Mouse (Mus musculus): ENCODE data around the gene Chic2. TPM values are rescaled to one million over a fixed set of nuclear protein-coding genes. Genes with fewer than 3 reads are reported as not detected.
A peak's percentile ranks its signal among the peaks of the same experiment; 100 is the strongest.

Chic2 gene
- total and polyA plus RNA-seq, 3 experiments: 33.4 to 100 (median 41.1) TPM

DNA sequence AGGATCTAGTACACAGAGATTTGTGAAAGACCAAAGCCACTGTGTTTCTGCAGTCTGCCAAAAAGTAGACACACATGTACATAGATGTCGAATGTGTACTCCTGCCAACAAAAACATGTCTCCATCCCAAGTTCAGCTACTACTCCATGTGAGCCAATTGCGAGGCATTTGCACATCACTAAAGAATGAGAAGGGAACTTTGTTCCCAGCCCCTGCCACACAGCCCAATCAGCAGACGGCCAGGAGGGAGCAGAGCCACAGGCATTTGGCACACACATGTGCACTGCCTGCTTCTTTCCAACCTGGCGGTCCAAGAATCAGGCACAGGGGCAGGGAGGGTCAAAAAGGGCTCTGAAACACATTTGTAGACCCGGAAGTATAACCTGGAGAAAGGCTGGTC is 81.8 kb downstream of the Chic2 start:
- Histone ChIP-seq H3K4me3 (ENCODE audit: control insufficient read depth in 1 of 2, insufficient read depth in 1 of 2, low read depth in 2 of 2, low read length in 2 of 2) (no peak overlapping the region), H3K9me3 (replicated peaks; ENCODE audit: insufficient read depth, low read length) (no peaks in the 10 kb centered on the region), H3K36me3 (ENCODE audit: control insufficient read depth in 1 of 2, insufficient read depth in 2 of 2, low read length in 2 of 2) (peaks cover 0 to 8% of the 10 kb centered on the region in 2 experiments; a peak in 2 of 4 replicates), H3K27ac (ENCODE audit: control insufficient read depth, low read depth, low read length) (no peak overlapping the region), H3K9ac (ENCODE audit: control insufficient read depth, low read depth, low read length, poor library complexity, severe bottlenecking) (no peak overlapping the region), H3K27me3 (ENCODE audit: control insufficient read depth in 1 of 2, insufficient read depth in 2 of 2, low read length in 2 of 2) (peaks cover 3 to 5% of the 10 kb centered on the region in 2 experiments), H3K79me2 (ENCODE audit: control insufficient read depth, insufficient read depth, low read length, poor library complexity) (no peaks in the 10 kb centered on the region), H3K4me1 (ENCODE audit: control insufficient read depth in 1 of 2, insufficient read depth in 2 of 2, low read length in 2 of 2) (peaks cover 7 to 19% of the 10 kb centered on the region in 2 experiments)
- no peak for DNase-seq (ENCODE audit: low read depth, low spot score)
- TF ChIP-seq ZMIZ1 (IDR thresholded peaks at IDR 0.05; ENCODE audit: low read depth, low read length) (no peak), SMC3 (IDR thresholded peaks at IDR 0.05; ENCODE audit: low read depth, low read length) (no peak), TCF12 (IDR thresholded peaks at IDR 0.05; ENCODE audit: low read depth, low read length) (no peak)

DNA sequence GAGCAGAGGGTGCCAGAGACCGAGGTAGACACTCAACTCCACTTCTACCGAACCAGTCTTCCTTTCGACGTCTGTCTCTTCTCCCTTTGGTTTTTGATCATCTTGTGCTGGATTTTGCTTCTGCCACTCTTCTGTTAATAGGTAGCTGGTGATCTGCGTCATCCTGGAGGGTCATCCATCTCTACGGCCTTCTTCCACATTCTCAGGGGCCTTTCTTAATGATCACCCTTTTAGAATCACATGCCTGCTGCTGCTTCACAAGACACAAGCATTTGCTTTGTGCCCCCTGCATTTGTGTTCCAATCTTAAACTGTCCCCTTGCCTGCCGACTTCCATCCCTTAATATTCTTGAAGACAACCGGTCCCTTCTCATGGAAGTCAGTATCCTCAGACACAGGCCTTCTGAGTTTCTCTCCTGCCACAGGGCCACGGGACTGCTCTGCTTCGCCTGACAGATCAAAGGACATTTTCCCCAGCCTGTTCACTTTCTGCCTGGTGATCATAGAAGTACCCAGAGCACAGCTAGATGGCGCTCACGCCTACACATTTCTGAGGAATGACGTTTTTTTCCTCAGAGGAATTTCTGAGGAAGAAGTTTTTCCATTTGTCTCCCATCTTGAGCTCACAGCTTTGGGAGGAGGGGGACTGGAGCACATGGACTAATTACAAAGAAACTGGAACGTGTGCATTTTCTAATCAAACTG is 83.6 kb downstream of the Chic2 start:
- DNase-seq (ENCODE audit: low read depth, low spot score): peak; percentile 61
- Histone ChIP-seq H3K36me3 (ENCODE audit: control insufficient read depth in 1 of 2, insufficient read depth in 2 of 2, low read length in 2 of 2) (peaks cover 0 to 16% of the 10 kb centered on the region in 2 experiments; a peak in 2 of 4 replicates), H3K4me3 (ENCODE audit: control insufficient read depth in 1 of 2, insufficient read depth in 1 of 2, low read depth in 2 of 2, low read length in 2 of 2) (peak overlapping the region; percentile 32 to 53), H3K4me1 (ENCODE audit: control insufficient read depth in 1 of 2, insufficient read depth in 2 of 2, low read length in 2 of 2) (peaks cover 13 to 35% of the 10 kb centered on the region in 2 experiments), H3K79me2 (ENCODE audit: control insufficient read depth, insufficient read depth, low read length, poor library complexity) (no peaks in the 10 kb centered on the region), H3K9ac (ENCODE audit: control insufficient read depth, low read depth, low read length, poor library complexity, severe bottlenecking) (peak overlapping the region; percentile 13), H3K27ac (ENCODE audit: control insufficient read depth, low read depth, low read length) (no peak overlapping the region), H3K9me3 (replicated peaks; ENCODE audit: insufficient read depth, low read length) (no peaks in the 10 kb centered on the region), H3K27me3 (ENCODE audit: control insufficient read depth in 1 of 2, insufficient read depth in 2 of 2, low read length in 2 of 2) (peaks cover 3 to 4% of the 10 kb centered on the region in 2 experiments; a peak in 3 of 4 replicates)
- TF ChIP-seq ELF1 (IDR thresholded peaks at IDR 0.05; ENCODE audit: low read depth, low read length): no peak
- TF ChIP-seq MYC (IDR thresholded peaks at IDR 0.05; ENCODE audit: low read depth, low read length): no peak
- TF ChIP-seq HCFC1 (IDR thresholded peaks at IDR 0.05; ENCODE audit: low read depth, low read length): 0 out of 2 replicates have a peak, but pooled peaks have one; percentile 13
- no peak for TF ChIP-seq NRF1 (IDR thresholded peaks at IDR 0.05; ENCODE audit: insufficient read depth, low read depth, low read length, poor library complexity, severe bottlenecking)
- TF ChIP-seq USF1 (IDR thresholded peaks at IDR 0.05; ENCODE audit: low read depth, low read length): no peak
- TF ChIP-seq CHD1 (IDR thresholded peaks at IDR 0.05; ENCODE audit: low read depth, low read length): no peak
- no peak for TF ChIP-seq MAZ (IDR thresholded peaks at IDR 0.05; ENCODE audit: low read depth, low read length)
- TF ChIP-seq CTCF (IDR thresholded peaks at IDR 0.05 in 2 of 3, conservative IDR thresholded peaks at IDR 0.05 in 1 of 3; ENCODE audit: control insufficient read depth in 1 of 3, insufficient read depth in 1 of 3, low read depth in 2 of 3, low read length in 3 of 3, poor library complexity in 1 of 3, severe bottlenecking in 1 of 3): peak; percentile 62 to 79 (median 62)
- peak; percentile 53 for TF ChIP-seq SMC3 (IDR thresholded peaks at IDR 0.05; ENCODE audit: low read depth, low read length)
- TF ChIP-seq TCF12 (IDR thresholded peaks at IDR 0.05; ENCODE audit: low read depth, low read length): no peak
- 0 out of 2 replicates have a peak, but pooled peaks have one; percentile 20 for TF ChIP-seq ETS1 (IDR thresholded peaks at IDR 0.05; ENCODE audit: low read depth, low read length)
- peak; percentile 54; the same call in 1 of the 2 replicates for TF ChIP-seq MAX (IDR thresholded peaks at IDR 0.05; ENCODE audit: low read length)
- TF ChIP-seq POLR2AphosphoS2 (IDR thresholded peaks at IDR 0.05; ENCODE audit: low read length): no peak
- peak; percentile 56 for TF ChIP-seq RAD21 (IDR thresholded peaks at IDR 0.05; ENCODE audit: low read depth, low read length)
- TF ChIP-seq USF2 (IDR thresholded peaks at IDR 0.05; ENCODE audit: borderline replicate concordance in 1 of 2, insufficient read depth in 1 of 2, low read depth in 1 of 2, low read length in 2 of 2): no peak
- TF ChIP-seq CHD2 (IDR thresholded peaks at IDR 0.05; ENCODE audit: low read length): no peak
- no peak for TF ChIP-seq ZMIZ1 (IDR thresholded peaks at IDR 0.05; ENCODE audit: low read depth, low read length)
- peak; percentile 61 for TF ChIP-seq SIN3A (IDR thresholded peaks at IDR 0.05; ENCODE audit: low read length)
- TF ChIP-seq GABPA (IDR thresholded peaks at IDR 0.05; ENCODE audit: low read depth, low read length): no peak
- TF ChIP-seq TBP (IDR thresholded peaks at IDR 0.05; ENCODE audit: low read depth, low read length): no peak
- no peak for TF ChIP-seq GATA1 (IDR thresholded peaks at IDR 0.05; ENCODE audit: low read depth, low read length)
- TF ChIP-seq MYB (IDR thresholded peaks at IDR 0.05; ENCODE audit: low read depth, low read length): no peak
- no peak for TF ChIP-seq MAFK (IDR thresholded peaks at IDR 0.05; ENCODE audit: borderline replicate concordance, low read depth, low read length)
- TF ChIP-seq POLR2A (IDR thresholded peaks at IDR 0.05; ENCODE audit: control insufficient read depth in 1 of 2, insufficient read depth in 1 of 2, low read depth in 1 of 2, low read length in 2 of 2, poor library complexity in 1 of 2): no peak
- no peak for TF ChIP-seq BHLHE40 (IDR thresholded peaks at IDR 0.05; ENCODE audit: borderline replicate concordance, low read depth, low read length)
- TF ChIP-seq EP300 (IDR thresholded peaks at IDR 0.05; ENCODE audit: low read depth in 1 of 2, low read length in 2 of 2): no peak; a peak in 1 of 4 replicates
- no peak for TF ChIP-seq E2F4 (IDR thresholded peaks at IDR 0.05; ENCODE audit: borderline replicate concordance, low read depth, low read length)
- no peak for TF ChIP-seq ZKSCAN1 (IDR thresholded peaks at IDR 0.05; ENCODE audit: low read depth, low read length)
- no peak for TF ChIP-seq NELFE (IDR thresholded peaks at IDR 0.05; ENCODE audit: low read depth, low read length)
- peak; percentile 49; the same call in 1 of the 2 replicates for TF ChIP-seq ZC3H11A (IDR thresholded peaks at IDR 0.05; ENCODE audit: low read depth, low read length)

Data from MEL (cell line).